Comparison of ENCODE assay signal across 8 mouse cellular contexts in genomic region chr19:29523230-29523582, GRCm38 (mm10). TPM values are rescaled to one million over a fixed set of nuclear protein-coding genes. Genes with fewer than 3 reads are reported as not detected.
DNase-seq lines count a peak whose midpoint lies in the region; ATAC-seq lines count a peak whose summit lies in the region.

No protein-coding gene starts in this region.

- no peak for DNase-seq in kidney, adult 18-20 months
- DNase-seq in hindbrain, embryonic 11.5 days (ENCODE audit: low spot score), result no peak
- no peak for DNase-seq in layer of hippocampus, adult 18-20 months (ENCODE audit: low spot score in 2 of 2)
- DNase-seq in testis, postnatal 10 days (ENCODE audit: low spot score), result no peak

- peak overlapping the region; percentile 97 for H3K27ac ChIP-seq in kidney, embryonic 16.5 days (ENCODE audit: low read length)
- peak overlapping the region; percentile 91 for H3K27ac ChIP-seq in brown adipose tissue, adult 24 weeks (replicated peaks; ENCODE audit: low read depth, low read length)
- peak overlapping the region; percentile 95; the same call in 1 of the 2 replicates for H3K27ac ChIP-seq in hindbrain, embryonic 11.5 days (ENCODE audit: low read depth, low read length)
- peak overlapping the region; percentile 96 for H3K27ac ChIP-seq in midbrain, embryonic 12.5 days (replicated peaks)

- no peak for ATAC-seq in kidney, embryonic 16.5 days (ENCODE audit: low FRiP score, low TSS enrichment)
- ATAC-seq in hindbrain, embryonic 11.5 days (ENCODE audit: low FRiP score), result no peak
- no peak for ATAC-seq in midbrain, embryonic 12.5 days (ENCODE audit: low FRiP score, low read depth)
- ATAC-seq in CD4-positive, CD25-positive, alpha-beta regulatory T cell, adult 4 months, result no peak

- H3K4me1 ChIP-seq in kidney, embryonic 16.5 days (ENCODE audit: insufficient read depth, low read length), result peaks cover 17% of the 10 kb centered on the region
- peaks cover 8% of the 10 kb centered on the region for H3K4me1 ChIP-seq in brown adipose tissue, adult 24 weeks (ENCODE audit: control insufficient read depth, insufficient read depth, insufficient read length, low read length)
- no peaks in the 10 kb centered on the region for H3K4me1 ChIP-seq in hindbrain, embryonic 11.5 days (replicated peaks; ENCODE audit: control insufficient read depth, insufficient read depth, low read length)
- H3K4me1 ChIP-seq in midbrain, embryonic 12.5 days, result peaks cover 13% of the 10 kb centered on the region

- H3K36me3 ChIP-seq in kidney, embryonic 16.5 days (ENCODE audit: insufficient read depth, low read length), result 0 out of 2 replicates have a peak, but pooled peaks cover 3% of the 10 kb centered on the region
- H3K36me3 ChIP-seq in hindbrain, embryonic 11.5 days (ENCODE audit: control insufficient read depth, insufficient read depth, low read length), result no peaks in the 10 kb centered on the region
- no peaks in the 10 kb centered on the region for H3K36me3 ChIP-seq in midbrain, embryonic 12.5 days

- 0% methylated on average over 9 of the region's 9 CpGs for WGBS in kidney, embryonic 16.5 days
- under 1% methylated on average over 9 of the region's 9 CpGs for WGBS in hindbrain, embryonic 11.5 days
- 0% methylated on average over 9 of the region's 9 CpGs for WGBS in midbrain, embryonic 12.5 days

- peak overlapping the region; percentile 68 for H3K4me2 ChIP-seq in kidney, embryonic 16.5 days (replicated peaks; ENCODE audit: low read depth, low read length)
- peak overlapping the region; percentile 65 for H3K4me2 ChIP-seq in hindbrain, embryonic 11.5 days (replicated peaks; ENCODE audit: low read depth, low read length)
- peak overlapping the region; percentile 66 for H3K4me2 ChIP-seq in midbrain, embryonic 12.5 days (replicated peaks)

- no peaks in the 10 kb centered on the region for H3K27me3 ChIP-seq in kidney, embryonic 16.5 days (ENCODE audit: insufficient read depth, low read length)
- H3K27me3 ChIP-seq in hindbrain, embryonic 11.5 days (ENCODE audit: control insufficient read depth, insufficient read depth, low read length), result no peaks in the 10 kb centered on the region
- H3K27me3 ChIP-seq in midbrain, embryonic 12.5 days, result no peaks in the 10 kb centered on the region

- H3K4me3 ChIP-seq in kidney, embryonic 16.5 days (ENCODE audit: low read length), result peak overlapping the region; percentile 94
- peak overlapping the region; percentile 100 for H3K4me3 ChIP-seq in brown adipose tissue, adult 24 weeks (ENCODE audit: insufficient read depth, low read depth, low read length)
- H3K4me3 ChIP-seq in hindbrain, embryonic 11.5 days (ENCODE audit: low read depth, low read length), result peak overlapping the region; percentile 90
- H3K4me3 ChIP-seq in midbrain, embryonic 12.5 days, result peak overlapping the region; percentile 91

- peak overlapping the region; percentile 94 for H3K9ac ChIP-seq in kidney, embryonic 16.5 days (replicated peaks; ENCODE audit: low read length)
- peak overlapping the region; percentile 90 for H3K9ac ChIP-seq in hindbrain, embryonic 11.5 days (ENCODE audit: low read depth, low read length)
- peak overlapping the region; percentile 93 for H3K9ac ChIP-seq in midbrain, embryonic 12.5 days (replicated peaks)

- no peaks in the 10 kb centered on the region for H3K9me3 ChIP-seq in kidney, embryonic 16.5 days (ENCODE audit: low read length)
- no peaks in the 10 kb centered on the region for H3K9me3 ChIP-seq in hindbrain, embryonic 11.5 days (ENCODE audit: control insufficient read depth, low read length)
- no peaks in the 10 kb centered on the region for H3K9me3 ChIP-seq in midbrain, embryonic 12.5 days

RNA-seq across cellular contexts. Expression of gene Ric1, which starts 1.1 kb away (rescaled TPM):
- polyA plus RNA-seq in kidney, embryonic 16.5 days (2015; fragmentation: Nextera tagmentation; extraction: Ambion mirVana), result 11.6 and 13.8 TPM in 2 replicates
- polyA plus RNA-seq in brown adipose tissue, adult 24 weeks (2012; ENCODE audit: insufficient read depth, insufficient read length, missing spikeins), result 21.6 and 23.3 TPM in 2 replicates
- 15.3 and 18.4 TPM in 2 replicates for polyA plus RNA-seq in hindbrain, embryonic 11.5 days (2014; fragmentation: Nextera tagmentation; extraction: Ambion mirVana)
- 14.0 TPM in 2 replicates for polyA plus RNA-seq in midbrain, embryonic 12.5 days (2016; fragmentation: Nextera tagmentation; extraction: Ambion mirVana)
- total RNA-seq in layer of hippocampus, adult 18-20 months (2021), result 10 to 100 TPM; 41.8 to 42.0 TPM
- 10 to 100 TPM in 1 of 2 experiments, 1 to 10 TPM in 1; 6.3 to 12.6 TPM for polyA plus RNA-seq in CD4-positive, CD25-positive, alpha-beta regulatory T cell, adult 4 months (2017; shearing (Covaris generic))
